Mouse (Mus musculus): ENCODE data around the gene Vmn1r225.
"Not testable (repeated sequence)": the region's sequence is repeated elsewhere in the genome, so short reads cannot be mapped to it uniquely, and the experiment has no call there.

The Vmn1r225 gene

GRCm38 (mm10) chr17:20497858-20498257 lies at the start of gene Vmn1r225:
Vmn1r225 (plus strand) TSS chr17:20498158.
- no peak for DNase-seq (ENCODE audit: low spot score)

- no peak for DNase-seq (ENCODE audit: low spot score)
These were observed 24.6 kb upstream of the Vmn1r225 start for GRCm38 (mm10) chr17:20473311-20473710.

GRCm38 (mm10) chr17:20481231-20481630 lies 16.7 kb upstream of the Vmn1r225 start, which contains the start of gene Vmn2r108:
Vmn2r108 (minus strand) TSS chr17:20481331.
- no peak for DNase-seq (ENCODE audit: low spot score)

- DNase-seq (ENCODE audit: low spot score): not testable (repeated sequence)
These were observed 10.3 kb downstream of the Vmn1r225 start for GRCm38 (mm10) chr17:20508247-20508646.

Data from urinary bladder, postnatal 25 days (tissue).